ENCODE assay signal across 37 mouse cellular contexts in the genomic region with DNA sequence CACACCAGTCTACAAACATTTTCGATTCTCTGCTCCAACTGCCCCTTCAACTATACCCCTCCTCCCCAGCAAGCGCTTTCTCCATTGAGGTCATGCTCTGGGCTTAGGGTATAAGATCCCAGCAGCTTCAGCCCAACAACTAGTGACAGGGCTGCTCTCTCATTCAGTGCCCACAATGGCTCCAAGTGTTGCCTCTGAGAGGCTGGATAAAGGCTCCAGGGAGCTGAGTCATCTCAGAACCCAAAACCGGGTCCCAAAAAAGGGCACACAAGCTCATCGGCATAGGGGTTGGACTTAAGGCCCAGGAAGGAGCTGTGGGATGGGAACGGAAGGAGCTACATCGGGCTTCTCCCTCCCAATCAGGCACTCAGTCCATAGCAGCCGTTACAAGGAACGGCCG. TPM values are rescaled to one million over a fixed set of nuclear protein-coding genes. Genes with fewer than 3 reads are reported as not detected.
"Had no signal": no experiment of that assay in that cellular context is flagged by ENCODE, and none has a peak within 500 bp of the region (broad histone marks: within the 10 kb centered on the region; RNA-seq: fewer than 3 reads in every experiment).

No protein-coding gene starts in this region.

- H3K27me3 ChIP-seq: heart, embryonic 13.5 days; heart, embryonic 15.5 days; hindbrain, embryonic 13.5 days; hindbrain, embryonic 15.5 days; kidney, embryonic 15.5 days; limb, embryonic 13.5 days; limb, embryonic 15.5 days; liver, embryonic 12.5 days had no signal

- H3K9me3 ChIP-seq: heart, embryonic 13.5 days; heart, embryonic 15.5 days; hindbrain, embryonic 13.5 days; hindbrain, embryonic 15.5 days; kidney, embryonic 15.5 days; limb, embryonic 13.5 days; limb, embryonic 15.5 days; liver, embryonic 12.5 days had no signal

- H3K4me1 ChIP-seq: heart, embryonic 15.5 days; hindbrain, embryonic 13.5 days; hindbrain, embryonic 15.5 days; limb, embryonic 13.5 days; limb, embryonic 15.5 days; liver, embryonic 12.5 days had no signal

- DNase-seq: gastrocnemius, postnatal 14 days; gastrocnemius, postnatal 36 days; heart, postnatal 14 days; heart, postnatal 36 days; kidney, adult 11 months; kidney, adult 2 months; kidney, adult 9 months; kidney, postnatal 14 days; kidney, postnatal 36 days; left cerebral cortex, postnatal 4 days had no signal

- H3K27ac ChIP-seq: heart, embryonic 13.5 days; heart, embryonic 15.5 days; hindbrain, embryonic 13.5 days; hindbrain, embryonic 15.5 days; hindbrain, postnatal 0 days; kidney, embryonic 15.5 days; kidney, postnatal 0 days; limb, embryonic 13.5 days; limb, embryonic 15.5 days; liver, embryonic 12.5 days; liver, embryonic 14.5 days had no signal

- H3K4me3 ChIP-seq: heart, embryonic 13.5 days; heart, embryonic 15.5 days; hindbrain, embryonic 13.5 days; hindbrain, embryonic 15.5 days; kidney, embryonic 15.5 days; limb, embryonic 13.5 days; limb, embryonic 15.5 days; liver, embryonic 12.5 days had no signal

- H3K36me3 ChIP-seq: heart, embryonic 15.5 days; hindbrain, embryonic 15.5 days; limb, embryonic 15.5 days; liver, embryonic 12.5 days had no signal

RNA-seq across cellular contexts. Expression of a gene that starts 6.9 kb away (rescaled TPM):
- total RNA-seq: gastrocnemius, adult 18-20 months; gastrocnemius, adult 8-10 months; gastrocnemius, postnatal 14 days; gastrocnemius, postnatal 36 days; heart, adult 8-10 months; heart, postnatal 14 days; heart, postnatal 36 days; hematopoietic stem cell, adult 5-6 weeks; hindbrain, postnatal 0 days; layer of hippocampus, adult 18-20 months; layer of hippocampus, adult 8-10 months; layer of hippocampus, postnatal 10 days; layer of hippocampus, postnatal 25 days; left cerebral cortex, adult 18-20 months; left cerebral cortex, adult 8-10 months; left cerebral cortex, postnatal 10 days; left cerebral cortex, postnatal 25 days; left cerebral cortex, postnatal 4 days; liver, adult 2 months had no signal
- polyA plus RNA-seq: large intestine, adult 2 months; liver, adult 2 months had no signal

RNA-seq across cellular contexts. Expression of a gene that starts 24.6 kb away (rescaled TPM):
- total RNA-seq: gastrocnemius, adult 18-20 months; gastrocnemius, adult 8-10 months; gastrocnemius, postnatal 14 days; gastrocnemius, postnatal 36 days; hindbrain, postnatal 0 days; layer of hippocampus, adult 18-20 months; layer of hippocampus, postnatal 10 days; layer of hippocampus, postnatal 25 days; left cerebral cortex, postnatal 10 days; left cerebral cortex, postnatal 25 days; liver, adult 2 months had no signal
- polyA plus RNA-seq: heart, embryonic 13.5 days; hindbrain, embryonic 11.5 days; hindbrain, embryonic 13.5 days; hindbrain, postnatal 0 days; limb, embryonic 11.5 days; liver, adult 2 months had no signal
